Mouse (Mus musculus) heart, postnatal 14 days (tissue): ENCODE results near the gene Sdf4. TPM values are rescaled to one million over a fixed set of nuclear protein-coding genes. Genes with fewer than 3 reads are reported as not detected.
A peak's percentile ranks its signal among the peaks of the same experiment; 100 is the strongest.

ENCODE experiments used
- DNase-seq, 2 experiments: peaks; one replicate each; pipeline ENCODE4 v3.0.0; 2021 to 2022
- intact Hi-C: fragments of 180-260 bp; cut with DNase I; formaldehyde crosslinking; loops from one replicate; pipeline ENCODE4 v1.15.1; 2025
- microRNA-seq, 2 experiments: library from miRNA; unstranded; fragments of <30 nt; microRNA quantifications; one replicate each; pipeline ENCODE4 v1.2.0; 2021 to 2022
- total RNA-seq, 2 experiments: library from RNA; stranded (reverse); gene quantifications; 2 replicates each; pipeline ENCODE4 v1.2.3; 2021

Sdf4 gene
- total RNA-seq, 2 experiments from 2014 or later, result 83.2 to 84.6 TPM

GRCm38 (mm10) chr4:156044754-156045153, 52.1 kb downstream of the Sdf4 start:
- no peak for DNase-seq
- intact Hi-C loops, result no loop called here

DNA sequence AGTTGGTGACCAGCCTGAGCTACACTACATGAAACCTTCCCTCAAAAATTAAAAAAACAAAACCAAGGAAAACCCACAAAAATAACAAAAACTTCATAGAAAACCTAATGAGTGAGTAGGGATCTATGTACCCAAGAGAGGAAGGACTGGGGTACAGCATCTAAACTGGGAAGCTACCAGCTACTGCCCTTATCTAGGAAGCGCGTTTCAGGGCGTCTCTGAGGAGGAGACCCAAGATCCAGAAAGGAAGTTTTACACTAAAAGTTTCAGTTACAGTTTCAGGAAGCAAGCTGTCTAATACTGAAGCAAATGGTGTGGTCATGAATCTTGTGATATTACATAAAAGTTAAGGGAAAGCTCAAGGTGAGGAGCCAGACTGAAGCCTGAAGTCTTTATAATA, 57.1 kb downstream of the Sdf4 start:
- DNase-seq, result no peak
- intact Hi-C loops, result no loop called here

GRCm38 (mm10) chr4:156050391-156050980, 57.8 kb downstream of the Sdf4 start:
- intact Hi-C loops, result no loop called here

GRCm38 (mm10) chr4:156053113-156053512, 60.4 kb downstream of the Sdf4 start:
- intact Hi-C loops, result no loop called here
- DNase-seq, result no peak

More at GRCm38 (mm10) chr4:156050391-156050980, 57.8 kb downstream of the Sdf4 start:
- peak in 1 of 2 experiments; percentile 18 for DNase-seq

DNA sequence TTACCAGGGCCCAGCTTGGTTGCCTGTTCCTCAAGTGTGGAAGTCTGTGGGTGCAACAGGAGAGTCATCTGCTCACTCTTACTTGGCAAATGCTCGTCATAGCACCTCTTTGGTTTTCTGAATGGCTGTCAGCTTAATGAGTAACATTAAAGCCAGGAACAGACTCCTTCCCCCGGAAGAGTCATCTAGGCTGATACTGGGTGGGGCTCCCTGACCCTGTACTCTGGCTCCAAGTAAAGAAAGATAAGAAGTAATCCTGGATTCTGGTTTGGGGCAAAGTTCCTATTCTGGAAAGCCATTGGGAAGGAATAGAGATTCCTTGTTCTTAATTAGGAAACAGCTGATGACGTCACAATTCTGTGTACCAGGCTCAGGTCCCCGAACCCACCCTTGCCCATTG, 61.5 kb downstream of the Sdf4 start:
- no peak for DNase-seq
- intact Hi-C loops, result no loop called here

GRCm38 (mm10) chr4:156054606-156055005, 61.9 kb downstream of the Sdf4 start:
- intact Hi-C loops, result no loop called here
- DNase-seq, result no peak

DNA sequence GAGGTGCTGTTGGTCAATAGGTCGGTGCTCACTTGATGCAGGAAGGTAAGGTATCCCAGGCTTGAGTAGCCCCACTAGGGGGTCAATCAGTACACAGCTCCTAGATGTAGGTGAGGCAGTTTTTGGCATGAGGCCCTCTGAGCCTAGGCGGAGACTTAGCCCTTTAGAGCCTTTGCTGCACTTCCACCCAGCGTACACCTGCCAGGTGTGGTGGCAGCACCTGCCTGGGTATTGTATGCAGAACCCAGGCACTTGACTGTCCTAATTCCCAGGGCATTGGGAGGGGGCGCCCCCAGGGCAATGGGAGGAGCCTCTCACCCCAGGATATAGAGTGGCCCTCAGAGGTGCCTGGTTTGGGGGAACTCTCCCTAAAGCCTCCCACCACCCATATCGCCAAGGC, 62.5 kb downstream of the Sdf4 start:
- DNase-seq, result no peak
- intact Hi-C loops, result no loop called here

- DNase-seq, result no peak
- intact Hi-C loops, result no loop called here
Measured at GRCm38 (mm10) chr4:156057702-156058101, 65.0 kb downstream of the Sdf4 start.

- intact Hi-C loops, result no loop called here
- no peak for DNase-seq
Measured at GRCm38 (mm10) chr4:156058826-156059225, 66.2 kb downstream of the Sdf4 start.

DNA sequence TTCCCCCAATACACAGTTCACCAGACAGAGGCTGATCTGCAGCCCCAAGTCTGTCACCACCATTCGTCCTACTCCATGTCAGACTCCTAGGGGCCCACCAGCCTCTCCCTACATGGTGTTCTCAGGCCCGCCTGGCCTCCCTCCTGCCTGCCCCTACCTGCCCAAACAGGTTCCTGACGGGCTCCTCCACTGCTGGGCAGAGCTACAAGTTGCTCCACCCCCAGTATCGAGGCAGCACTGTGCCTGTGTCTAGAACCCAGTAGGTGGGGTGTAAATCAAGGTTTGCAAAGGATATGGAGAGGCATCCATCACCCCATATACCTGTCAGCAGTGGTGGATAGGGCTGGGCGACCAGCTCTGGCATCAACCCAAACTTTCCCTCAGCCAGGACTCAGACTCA, 66.6 kb downstream of the Sdf4 start, which contains the start of gene Ttll10:
Gene Ttll10 (minus strand): TSS at position 154 of the 400 bp plus-strand sequence.
- no peak for DNase-seq
- intact Hi-C loops, result no loop called here

DNA sequence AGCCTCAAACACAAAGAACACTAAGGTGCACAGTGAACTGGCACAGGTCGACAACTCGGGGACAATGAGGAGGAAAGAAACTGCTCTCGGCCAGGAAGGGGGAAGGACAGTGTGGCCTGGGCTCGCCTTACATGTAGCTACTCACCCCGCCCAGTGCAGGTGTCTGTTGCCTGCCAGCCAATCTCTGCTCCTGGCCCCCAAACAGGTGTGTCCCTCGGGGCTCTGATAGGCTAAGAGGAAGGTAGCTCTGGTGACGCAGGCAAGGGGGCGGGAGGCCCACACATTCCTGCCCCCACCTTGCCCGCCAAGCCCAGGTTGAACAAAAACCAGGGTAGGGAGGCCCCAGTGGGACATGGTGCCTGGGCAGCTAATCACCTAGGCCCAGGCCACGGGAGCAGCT, 67.0 kb downstream of the Sdf4 start:
- DNase-seq, result no peak
- intact Hi-C loops, result no loop called here

Small RNA genes lying within 50 kb of the gene (microRNA-seq; reads per million reads assigned to microRNA genes)
- gene Mir200a, result 1.3 to 11.0 reads per million in 2 experiments
- 8.7 to 119 reads per million in 2 experiments for gene Mir200b
- 15.8 to 77.4 reads per million in 2 experiments for gene Mir429

Other genes with a start within 250 kb of the Sdf4 start
- 10 to 100 TPM; 54.3 to 59.2 TPM for gene Atad3a, start 231.8 kb upstream of the Sdf4 start, total RNA-seq
- gene Vwa1, start 218.2 kb upstream of the Sdf4 start, total RNA-seq, result 10 to 100 TPM in 1 of 2 experiments, 1 to 10 TPM in 1; 9.2 to 12.6 TPM
- gene Tmem88b, start 207.0 kb upstream of the Sdf4 start, total RNA-seq, result 1 to 10 TPM; 1.2 TPM
- not detected for gene Ankrd65, start 202.4 kb upstream of the Sdf4 start, total RNA-seq
- 10 to 100 TPM; 72.4 to 72.5 TPM for gene Mrpl20, start 190.0 kb upstream of the Sdf4 start, total RNA-seq
- 10 to 100 TPM; 49.1 to 55.8 TPM for gene Ccnl2, start 180.4 kb upstream of the Sdf4 start, total RNA-seq
- gene Aurkaip1, start 161.6 kb upstream of the Sdf4 start, total RNA-seq, result 10 to 100 TPM; 96.4 to 97.5 TPM
- gene Mxra8, start 153.2 kb upstream of the Sdf4 start, total RNA-seq, result 10 to 100 TPM; 46.9 to 58.4 TPM
- gene Dvl1, start 145.5 kb upstream of the Sdf4 start, total RNA-seq, result 10 to 100 TPM; 41.1 to 46.6 TPM
- gene Tas1r3, start 129.5 kb upstream of the Sdf4 start, total RNA-seq, result under 1 TPM; 0.26 to 0.32 TPM
- gene Cptp, start 123.4 kb upstream of the Sdf4 start, total RNA-seq, result 10 to 100 TPM in 1 of 2 experiments, 1 to 10 TPM in 1; 9.9 to 10.6 TPM
- 10 to 100 TPM; 16.9 to 19.5 TPM for gene Ints11, start 123.3 kb upstream of the Sdf4 start, total RNA-seq
- 10 to 100 TPM; 14.8 to 18.0 TPM for gene Pusl1, start 101.1 kb upstream of the Sdf4 start, total RNA-seq
- 10 to 100 TPM; 19.6 to 21.6 TPM for gene Acap3, start 101.0 kb upstream of the Sdf4 start, total RNA-seq
- gene Ube2j2, start 49.0 kb upstream of the Sdf4 start, total RNA-seq, result 10 to 100 TPM; 53.1 to 62.6 TPM
- 10 to 100 TPM; 14.0 to 17.9 TPM for gene C1qtnf12, start 30.6 kb upstream of the Sdf4 start, total RNA-seq
- gene B3galt6, start 223 bp upstream of the Sdf4 start, total RNA-seq, result 1 to 10 TPM; 2.0 to 2.7 TPM
- gene Tnfrsf4, start 21.0 kb downstream of the Sdf4 start, total RNA-seq, result under 1 TPM; 0.50 to 0.80 TPM
- under 1 TPM in 1 of 2 experiments, not detected in 1; 0.56 TPM for gene Tnfrsf18, start 33.3 kb downstream of the Sdf4 start, total RNA-seq
- gene Ttll10, start 66.5 kb downstream of the Sdf4 start, total RNA-seq, result not detected
- gene 9430015G10Rik, start 117.1 kb downstream of the Sdf4 start, total RNA-seq, result 1 to 10 TPM; 4.6 to 4.8 TPM
- under 1 TPM; 0.07 to 0.22 TPM for gene Rnf223, start 137.6 kb downstream of the Sdf4 start, total RNA-seq
- gene Agrn, start 204.6 kb downstream of the Sdf4 start, total RNA-seq, result 10 to 100 TPM; 71.8 to 72.6 TPM
- gene Isg15, start 207.9 kb downstream of the Sdf4 start, total RNA-seq, result 1 to 10 TPM; 1.9 to 2.6 TPM
- 1 to 10 TPM; 5.5 to 6.3 TPM for gene AW011738, start 210.4 kb downstream of the Sdf4 start, total RNA-seq
- 100 to 1,000 TPM; 178 to 193 TPM for gene Perm1, start 223.0 kb downstream of the Sdf4 start, total RNA-seq
- 10 to 100 TPM in 1 of 2 experiments, 1 to 10 TPM in 1; 9.3 to 11.0 TPM for gene Plekhn1, start 242.0 kb downstream of the Sdf4 start, total RNA-seq
- gene Noc2l, start 243.1 kb downstream of the Sdf4 start, total RNA-seq, result 10 to 100 TPM; 20.0 to 22.3 TPM